Mouse (Mus musculus) left cerebral cortex, postnatal 14 days (tissue): ENCODE measurements around the gene Arhgap19. TPM values are rescaled to one million over a fixed set of nuclear protein-coding genes. Genes with fewer than 3 reads are reported as not detected.

Source experiments
- total RNA-seq, 2 experiments: library from RNA; stranded (reverse); gene quantifications; 2 replicates each; pipeline ENCODE4 v1.2.3; 2021

Gene Arhgap19
- total RNA-seq, 2 experiments from 2014 or later, result 3.0 TPM

Other genes starting within 250 kb of the Arhgap19 start
- gene Gm340, start 219.7 kb downstream of the Arhgap19 start, total RNA-seq, result 10 to 100 TPM in 1 of 2 experiments, 1 to 10 TPM in 1; 9.6 to 11.4 TPM
- 10 to 100 TPM; 40.9 to 55.5 TPM for gene Slit1, start 58.4 kb downstream of the Arhgap19 start, total RNA-seq
- 10 to 100 TPM; 11.2 to 14.7 TPM for gene Frat1, start 27.9 kb upstream of the Arhgap19 start, total RNA-seq
- 10 to 100 TPM; 10.5 to 10.6 TPM for gene Frat2, start 46.1 kb upstream of the Arhgap19 start, total RNA-seq
- 10 to 100 TPM; 39.2 to 42.1 TPM for gene Rrp12, start 94.1 kb upstream of the Arhgap19 start, total RNA-seq
- 100 to 1,000 TPM; 601 to 606 TPM for gene Pgam1, start 109.9 kb upstream of the Arhgap19 start, total RNA-seq
- gene Exosc1, start 131.4 kb upstream of the Arhgap19 start, total RNA-seq, result 10 to 100 TPM; 21.9 to 27.2 TPM
- 10 to 100 TPM; 54.9 to 60.4 TPM for gene Zdhhc16, start 131.4 kb upstream of the Arhgap19 start, total RNA-seq
- gene Mms19, start 179.1 kb upstream of the Arhgap19 start, total RNA-seq, result 10 to 100 TPM; 26.7 to 35.6 TPM
- 10 to 100 TPM; 11.2 to 12.8 TPM for gene Ubtd1, start 179.7 kb upstream of the Arhgap19 start, total RNA-seq
- under 1 TPM in 1 of 2 experiments, not detected in 1; 0.32 TPM for gene Ankrd2, start 234.0 kb upstream of the Arhgap19 start, total RNA-seq
- 1 to 10 TPM; 4.2 to 5.6 TPM for gene Hoga1, start 243.6 kb upstream of the Arhgap19 start, total RNA-seq